Mouse (Mus musculus) ES-CJ7 (cell line): ENCODE results near the gene Zic1.

Experiments used
- DNase-seq: peaks from one replicate; pipeline ENCODE4 v3.0.0; 2011; ENCODE audit warnings: low read depth, low spot score

The Zic1 gene

DNA sequence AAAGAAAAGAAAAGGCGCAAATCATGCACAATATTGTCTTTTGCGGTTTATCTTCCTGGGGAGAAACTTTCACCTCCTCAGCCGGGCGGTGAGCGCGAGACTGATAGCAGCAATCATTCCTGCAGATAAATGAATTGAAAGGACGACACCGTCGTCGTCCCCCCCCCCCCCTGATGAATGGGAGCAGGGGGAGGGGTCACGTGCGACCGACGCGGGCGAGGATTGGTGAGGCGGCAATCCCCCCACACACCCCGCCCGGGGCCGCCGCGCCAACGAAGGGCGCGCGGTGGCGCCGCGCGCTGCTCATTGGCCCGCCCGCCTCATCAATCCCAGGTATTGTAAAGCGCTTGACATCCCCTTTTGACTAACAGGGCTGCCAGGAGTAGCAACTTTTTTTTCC, at the start of gene Zic1:
Gene Zic1, minus strand, starts transcription at position 147 of the 400 bp plus-strand sequence.
- DNase-seq, result peak; percentile 79

DNA sequence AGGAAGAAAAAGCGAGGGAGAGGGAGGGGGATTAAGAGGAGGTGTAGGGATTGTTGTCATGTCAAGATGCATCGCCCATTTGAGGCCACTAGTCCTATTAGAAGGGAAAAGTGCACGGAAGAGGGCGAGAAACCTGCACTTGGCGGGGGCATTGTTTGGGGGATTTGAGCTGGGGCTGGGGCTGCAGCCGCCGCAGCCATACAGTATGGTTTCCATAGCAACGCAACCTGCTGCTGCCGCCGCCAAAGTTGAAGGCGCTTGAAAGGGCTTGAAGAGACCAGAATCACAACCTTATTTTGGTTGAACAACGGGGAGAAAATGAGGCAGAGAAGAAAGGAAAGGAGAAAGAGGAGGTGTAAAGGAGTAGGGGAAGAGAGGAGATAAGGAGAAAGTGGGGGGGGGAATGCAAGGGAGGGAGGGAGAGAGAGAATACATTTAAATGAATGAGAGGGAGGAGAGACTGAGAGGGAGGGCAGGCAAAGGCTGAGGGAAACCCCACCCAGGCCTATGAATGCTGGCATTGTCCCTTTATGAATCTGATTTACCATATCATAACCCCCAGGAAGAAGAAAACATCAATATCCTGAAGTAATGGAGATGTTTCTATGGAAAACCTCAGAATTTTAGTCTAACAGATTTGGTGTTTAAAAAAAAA, 48.5 kb upstream of the Zic1 start:
- DNase-seq, result peak; percentile 47

DNA sequence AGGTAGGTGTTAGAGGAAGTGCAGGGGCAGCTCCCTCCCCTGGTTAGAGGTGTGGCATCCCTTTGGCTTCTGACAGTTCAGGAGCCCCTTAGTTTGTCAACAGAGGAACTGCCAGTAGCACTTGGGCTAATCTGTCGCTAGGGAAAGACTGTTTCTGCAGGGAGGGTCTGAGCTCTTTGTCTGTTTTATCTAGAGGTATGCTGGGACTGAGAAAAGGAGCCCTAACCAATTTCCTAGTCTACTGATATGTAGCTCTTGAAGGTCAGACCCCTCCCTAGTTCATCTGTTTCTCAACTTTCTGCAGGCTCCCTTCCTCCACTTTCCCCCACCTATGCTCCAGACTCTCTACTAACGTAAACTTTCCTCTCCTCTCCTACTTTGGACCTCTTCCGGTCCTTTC, 44.2 kb upstream of the Zic1 start:
- DNase-seq, result peak; percentile 65

DNA sequence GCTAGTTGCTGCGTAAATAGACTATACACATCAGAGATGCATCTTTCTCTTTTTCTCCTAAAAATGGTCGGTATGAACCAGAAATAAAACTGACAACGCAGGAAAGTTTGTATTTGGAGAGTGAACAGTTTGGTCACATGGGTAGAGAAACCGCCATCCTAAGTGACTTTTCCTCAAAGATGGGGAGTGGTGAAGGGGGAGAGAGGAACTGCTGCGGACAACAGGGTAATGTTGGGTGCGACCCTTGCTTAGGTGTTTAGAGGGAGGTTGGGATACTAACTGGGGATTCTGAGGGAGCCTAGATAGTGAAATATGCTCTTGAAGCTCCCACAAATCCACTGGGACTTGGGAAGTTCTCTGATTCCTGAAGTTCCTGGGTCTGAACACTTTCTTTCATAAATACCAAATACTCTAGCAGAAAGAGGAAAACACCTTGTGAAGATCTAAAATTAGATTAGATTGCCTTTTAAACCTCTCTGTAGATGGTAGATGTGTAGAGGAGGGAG, 40.7 kb upstream of the Zic1 start:
- DNase-seq, result peak; percentile 26

DNA sequence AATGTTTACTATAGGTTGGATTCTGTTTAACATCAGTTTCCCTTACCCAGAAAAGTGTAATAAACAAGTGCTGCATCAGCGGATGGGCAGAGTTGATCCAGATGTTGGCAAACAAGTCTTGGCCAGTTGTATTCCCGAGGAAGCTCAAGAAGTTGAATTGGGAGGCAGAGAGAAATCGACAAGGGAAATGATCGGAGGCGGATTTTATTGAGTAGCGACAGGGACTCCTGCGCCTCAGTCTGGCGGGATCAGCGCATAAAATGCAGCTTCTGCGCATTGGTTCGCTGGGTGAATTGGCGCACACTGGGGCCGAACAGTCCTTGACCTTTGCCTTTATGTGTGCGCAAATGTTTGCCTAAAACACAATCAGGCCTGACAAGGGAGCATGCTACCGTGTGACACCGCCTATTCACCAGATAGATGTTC, 40.2 kb upstream of the Zic1 start:
- peak; percentile 41 for DNase-seq

DNA sequence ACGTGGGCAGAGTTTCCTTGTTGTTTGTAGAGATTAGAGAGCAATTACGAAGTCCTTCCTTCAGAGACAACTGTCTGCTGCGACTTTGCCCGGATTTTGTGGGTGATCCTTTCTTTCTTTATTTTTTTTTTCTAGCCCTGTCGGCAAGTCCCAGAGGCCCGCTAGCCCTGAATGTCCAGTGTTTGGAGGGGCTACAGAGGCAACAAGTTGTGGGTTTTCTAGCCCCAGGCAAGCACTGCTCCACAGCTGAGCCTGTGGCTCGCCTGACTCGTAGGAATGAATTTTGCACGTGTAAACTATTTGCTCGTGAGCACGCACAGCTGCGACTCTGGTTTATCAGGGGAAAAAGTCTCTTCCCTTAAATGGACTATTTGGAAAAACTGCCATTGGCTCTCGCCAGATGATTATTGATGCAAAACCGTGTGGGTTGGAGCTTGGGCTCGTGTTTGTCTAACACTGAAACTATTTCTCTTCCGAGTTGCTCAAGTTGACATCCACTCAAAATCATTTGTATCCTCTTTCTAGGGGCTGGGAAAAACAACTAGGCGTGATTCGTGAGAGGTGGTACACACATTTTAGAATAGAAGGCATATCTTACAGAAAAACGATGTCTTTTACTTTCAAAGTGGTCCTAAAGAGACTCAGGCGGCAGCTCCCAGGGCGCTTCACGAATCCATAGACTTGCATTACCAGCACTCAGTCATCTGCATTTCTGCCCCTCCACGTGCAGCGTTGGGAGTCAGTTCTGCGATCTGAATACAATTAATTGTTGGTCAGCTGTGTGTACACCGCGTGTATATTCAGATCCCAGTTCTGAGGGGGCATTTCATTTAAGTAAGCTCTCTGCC, 39.5 kb upstream of the Zic1 start:
- DNase-seq, result peak; percentile 23

DNA sequence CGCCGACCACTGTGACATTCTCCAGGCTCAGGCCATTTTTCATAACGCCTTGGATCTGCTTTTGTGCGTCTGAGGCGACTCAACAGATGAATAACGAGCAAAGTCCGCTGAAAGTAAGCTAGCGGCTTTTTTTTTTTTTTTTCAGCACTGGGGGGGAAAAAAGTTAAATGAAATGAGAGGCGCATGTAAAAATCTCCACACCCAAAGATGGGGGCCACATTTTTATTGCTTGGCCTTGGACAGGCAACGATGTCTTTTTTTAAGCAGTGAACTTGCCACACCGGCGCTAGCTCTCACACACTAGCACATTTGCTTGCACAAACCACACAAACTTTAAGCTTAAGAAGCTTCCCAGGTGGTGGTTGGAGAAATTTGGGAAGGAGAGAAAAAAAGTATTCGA, 38.6 kb upstream of the Zic1 start:
- no peak for DNase-seq

DNA sequence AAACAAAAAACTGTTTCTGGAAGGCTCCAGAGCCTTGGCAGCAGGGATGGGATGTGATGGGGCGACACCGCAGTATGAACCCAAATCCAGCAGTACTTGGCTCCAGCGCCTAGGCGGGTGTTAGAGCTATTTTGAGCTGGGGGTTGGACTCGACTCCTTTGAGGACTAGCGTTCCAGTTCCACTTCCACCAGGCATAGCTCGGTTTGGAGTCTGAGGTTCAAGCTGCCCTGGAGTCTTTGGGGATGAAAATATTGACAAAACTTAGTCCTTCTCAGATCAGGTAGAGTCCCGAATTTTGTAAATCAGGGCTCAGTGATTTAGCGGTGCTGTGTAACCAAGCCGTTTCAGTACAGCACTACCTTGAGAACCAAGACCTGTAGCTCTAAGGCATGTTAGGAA, 35.9 kb upstream of the Zic1 start:
- no peak for DNase-seq

DNA sequence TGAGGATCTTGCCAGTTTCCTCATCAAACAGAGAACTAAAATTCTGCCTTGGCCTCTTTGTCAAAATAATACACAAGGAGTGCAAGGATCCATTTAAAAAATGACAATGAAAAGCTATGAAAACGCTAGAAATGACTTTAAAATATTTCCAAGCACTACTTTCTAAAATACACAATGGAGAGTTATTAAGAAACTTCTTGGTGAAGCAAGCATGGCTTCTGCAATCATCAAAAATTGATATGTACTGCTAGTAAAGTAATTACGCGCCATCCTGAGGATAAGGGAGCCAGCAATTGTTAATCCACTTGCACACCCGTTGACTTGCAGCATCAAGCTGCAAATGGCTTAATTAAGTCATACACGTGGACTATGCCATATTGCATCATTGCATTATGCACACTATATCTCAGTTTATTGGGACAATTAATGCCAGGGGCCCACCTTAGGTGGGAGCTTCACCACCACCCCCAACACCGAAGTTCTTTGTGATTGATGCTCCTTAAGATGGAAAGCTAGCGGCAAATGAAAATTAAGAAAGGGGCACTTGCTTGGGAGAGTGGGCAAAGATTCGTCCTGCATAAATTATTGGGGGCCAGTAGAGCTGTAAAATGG, 35.0 kb upstream of the Zic1 start:
- no peak for DNase-seq

DNA sequence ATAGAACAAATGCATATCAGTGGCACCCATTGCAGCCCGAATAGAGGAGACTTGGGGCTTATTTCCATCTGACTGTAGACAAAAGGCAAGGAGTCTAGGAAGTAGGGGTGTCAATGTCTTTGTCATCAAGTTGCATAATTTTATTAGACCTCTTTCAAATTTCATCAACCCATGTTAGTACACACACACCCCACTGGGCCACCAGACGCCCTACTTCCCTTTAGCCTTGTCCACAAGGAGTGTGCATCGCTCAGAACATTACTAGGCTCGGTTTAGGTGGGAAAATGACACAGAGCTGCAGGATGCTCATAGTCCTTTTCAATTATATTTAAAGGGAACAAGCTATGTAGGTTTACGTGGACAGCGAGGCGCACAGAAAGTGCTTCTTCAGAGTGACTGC, 34.4 kb upstream of the Zic1 start:
- no peak for DNase-seq

DNA sequence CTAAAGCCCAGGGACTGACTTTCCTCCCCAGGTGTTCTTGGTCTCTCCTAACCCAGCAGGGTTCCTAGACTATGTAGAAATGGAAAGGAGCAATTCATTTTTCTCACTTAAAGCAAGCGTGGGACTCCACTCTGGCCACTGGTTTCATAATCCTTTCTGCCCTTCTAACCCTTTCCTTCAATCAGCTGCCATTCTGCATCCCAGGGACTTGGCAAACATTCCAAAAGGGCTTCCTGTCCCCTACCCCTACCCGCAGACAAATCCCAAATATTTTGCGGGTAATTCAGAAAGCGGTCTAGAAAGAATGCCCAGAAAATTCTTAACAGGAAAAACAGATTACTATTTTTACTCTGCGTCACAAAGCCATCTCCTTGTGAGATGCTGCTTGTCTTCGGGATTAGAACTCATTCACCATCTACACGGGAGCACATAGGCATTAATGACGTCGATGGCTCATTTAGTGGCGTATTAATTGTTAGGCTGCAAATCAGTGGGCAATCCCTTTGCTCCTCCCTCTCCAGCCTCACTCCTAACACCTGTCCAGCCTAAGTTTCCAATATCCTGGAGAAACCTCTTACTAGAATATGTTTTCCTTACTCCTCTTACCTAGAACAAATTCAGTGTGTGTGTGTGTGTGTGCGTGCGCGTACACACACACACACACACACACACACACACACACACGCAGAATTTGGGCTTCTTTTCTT, 29.6 kb upstream of the Zic1 start:
- no peak for DNase-seq

DNA sequence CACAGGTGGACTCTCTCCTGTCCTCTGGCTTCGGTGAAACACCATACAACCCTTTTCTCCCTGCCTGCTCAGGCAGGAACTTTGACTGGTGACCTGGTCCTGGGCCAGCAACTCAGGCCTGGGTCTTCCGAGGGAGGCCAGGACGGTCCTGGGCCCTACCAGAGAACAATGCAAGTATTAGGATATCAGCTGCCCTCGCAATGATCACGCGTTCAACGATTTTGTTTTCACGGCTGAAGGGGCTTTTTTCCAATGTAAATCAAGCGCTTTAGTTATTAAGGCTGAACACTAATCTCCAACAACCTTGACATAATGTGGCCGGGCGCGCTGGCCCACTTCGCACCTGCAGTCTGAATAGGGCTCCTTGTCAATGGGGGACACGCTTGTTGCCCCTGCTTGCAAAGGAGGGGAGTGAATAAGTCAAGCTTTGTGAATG, 28.6 kb upstream of the Zic1 start:
- DNase-seq, result no peak

DNA sequence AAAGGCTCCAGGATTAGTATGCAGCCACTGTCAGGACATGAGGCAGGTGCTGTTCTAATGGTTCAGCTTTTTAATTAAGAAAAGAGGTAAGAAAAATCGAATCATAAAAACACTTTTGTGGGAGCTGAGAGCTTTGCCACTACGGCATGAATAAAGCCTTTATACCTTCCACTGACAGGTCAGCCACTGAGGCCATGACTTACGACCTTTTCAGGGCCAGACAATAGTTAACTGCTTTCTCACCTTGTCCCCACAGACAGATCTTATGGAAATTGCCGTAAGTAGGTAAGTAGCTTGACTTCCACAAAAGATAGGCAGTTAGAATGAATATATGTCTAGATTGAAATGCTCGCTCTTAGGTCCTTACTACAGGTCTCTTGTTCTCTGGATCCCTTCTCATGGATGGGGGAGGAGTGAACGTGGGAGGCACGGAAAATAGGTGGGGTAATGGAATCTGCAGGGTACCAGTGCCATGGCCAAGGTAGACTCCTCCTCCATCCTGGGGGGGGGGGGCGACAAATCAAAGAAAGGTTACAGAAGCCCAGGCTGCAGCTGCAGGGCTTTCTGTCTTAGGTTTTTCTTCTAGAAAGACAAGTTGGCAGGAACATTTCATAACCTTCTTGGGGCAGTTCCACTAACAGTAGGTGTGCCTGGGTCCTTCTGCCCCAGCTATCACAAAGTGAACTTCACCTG, 27.9 kb upstream of the Zic1 start:
- no peak for DNase-seq

DNA sequence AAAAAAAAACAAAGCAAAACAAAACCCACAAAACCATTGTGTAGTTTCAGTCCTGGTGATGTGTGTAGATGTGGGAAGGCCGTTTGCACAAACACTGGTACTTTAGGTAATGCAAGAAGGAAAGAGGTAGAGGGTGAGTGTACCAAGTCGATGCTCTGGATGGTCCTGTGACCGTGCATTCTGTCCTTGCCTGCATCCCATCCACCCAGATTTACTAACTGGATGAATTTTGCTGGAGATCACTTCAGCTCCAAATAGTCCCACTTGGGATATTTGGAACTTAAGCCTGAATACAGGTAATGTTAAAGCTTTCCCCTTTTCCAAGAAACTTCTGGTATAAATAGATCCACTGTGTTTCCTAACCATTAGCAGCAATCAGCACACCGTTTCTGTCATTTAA, 22.6 kb upstream of the Zic1 start:
- DNase-seq, result no peak

DNA sequence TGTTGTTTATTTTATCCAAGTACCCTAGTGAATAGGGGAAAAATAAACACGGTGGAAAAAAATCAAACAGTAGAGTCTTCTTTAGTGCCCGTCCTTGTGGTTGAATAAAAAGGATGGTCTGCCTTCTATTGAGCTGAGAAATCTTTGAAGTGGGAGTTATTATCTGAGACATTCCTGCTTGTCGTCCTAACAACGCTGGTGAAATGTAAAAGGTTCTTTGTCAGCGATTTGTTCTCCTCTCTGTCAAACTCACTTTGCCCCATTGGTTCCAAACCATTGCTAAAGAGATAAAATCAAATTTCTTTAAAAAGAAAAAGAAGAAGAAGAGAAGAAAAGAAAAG, 22.1 kb upstream of the Zic1 start:
- DNase-seq, result no peak

DNA sequence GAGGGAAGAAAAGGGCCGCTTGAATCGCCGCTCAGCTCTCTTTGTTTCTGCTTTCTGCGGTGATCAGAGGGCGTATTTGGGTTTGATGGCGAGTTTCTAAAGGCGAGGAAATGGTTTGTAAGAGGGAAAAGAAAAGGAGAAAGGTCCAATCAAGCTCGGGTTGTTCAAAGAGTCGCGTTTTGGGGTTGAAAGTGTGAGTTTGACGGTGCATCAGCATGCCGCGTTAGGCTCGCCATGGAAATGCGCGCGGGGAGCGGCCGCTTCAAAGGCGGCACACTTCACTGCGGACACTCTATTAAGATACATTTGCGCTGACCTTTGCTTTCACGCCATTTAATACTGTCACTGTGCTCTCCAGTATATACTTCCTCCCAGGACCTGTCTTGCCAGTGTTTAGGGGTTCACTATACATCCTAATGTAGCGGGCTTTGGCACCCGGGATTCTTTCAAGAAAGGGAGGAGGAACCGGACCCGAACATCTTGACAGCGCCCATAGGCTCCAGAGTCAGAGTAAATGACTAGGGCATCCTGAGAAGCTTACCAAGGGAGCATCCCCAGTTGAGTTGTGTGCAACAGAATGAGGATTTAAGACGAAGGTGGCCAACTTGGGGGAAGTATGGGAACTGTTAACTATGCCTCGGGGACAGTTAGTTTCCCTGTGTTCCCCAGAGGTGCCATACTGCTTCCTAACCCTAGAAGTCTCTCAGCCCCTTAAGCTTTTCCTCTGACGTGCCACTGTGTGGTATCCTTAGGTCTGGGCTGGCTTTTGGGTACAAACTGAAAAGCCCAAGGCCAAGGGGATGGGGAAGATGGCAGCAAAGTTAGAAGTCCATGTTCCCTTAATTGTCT, 21.5 kb upstream of the Zic1 start:
- DNase-seq, result peak; percentile 40

DNA sequence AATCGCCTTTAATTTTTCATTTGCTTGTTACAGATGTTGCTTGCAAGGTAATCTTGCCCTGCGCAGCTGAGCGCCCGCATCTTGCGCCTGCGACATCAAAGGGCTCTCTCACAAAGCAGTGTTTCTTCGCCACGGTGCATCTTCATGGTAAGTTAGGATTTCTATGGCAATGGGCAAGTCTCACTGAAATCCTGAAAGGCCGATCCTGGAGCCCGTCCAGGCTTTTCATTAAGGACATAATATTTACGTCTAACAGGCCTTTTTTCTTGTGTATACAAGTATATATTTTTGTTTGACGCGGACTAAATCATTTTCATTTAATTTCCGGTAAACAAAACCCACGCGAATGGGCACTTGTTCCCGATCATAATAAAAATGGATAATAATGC, 20.9 kb upstream of the Zic1 start:
- no peak for DNase-seq

DNA sequence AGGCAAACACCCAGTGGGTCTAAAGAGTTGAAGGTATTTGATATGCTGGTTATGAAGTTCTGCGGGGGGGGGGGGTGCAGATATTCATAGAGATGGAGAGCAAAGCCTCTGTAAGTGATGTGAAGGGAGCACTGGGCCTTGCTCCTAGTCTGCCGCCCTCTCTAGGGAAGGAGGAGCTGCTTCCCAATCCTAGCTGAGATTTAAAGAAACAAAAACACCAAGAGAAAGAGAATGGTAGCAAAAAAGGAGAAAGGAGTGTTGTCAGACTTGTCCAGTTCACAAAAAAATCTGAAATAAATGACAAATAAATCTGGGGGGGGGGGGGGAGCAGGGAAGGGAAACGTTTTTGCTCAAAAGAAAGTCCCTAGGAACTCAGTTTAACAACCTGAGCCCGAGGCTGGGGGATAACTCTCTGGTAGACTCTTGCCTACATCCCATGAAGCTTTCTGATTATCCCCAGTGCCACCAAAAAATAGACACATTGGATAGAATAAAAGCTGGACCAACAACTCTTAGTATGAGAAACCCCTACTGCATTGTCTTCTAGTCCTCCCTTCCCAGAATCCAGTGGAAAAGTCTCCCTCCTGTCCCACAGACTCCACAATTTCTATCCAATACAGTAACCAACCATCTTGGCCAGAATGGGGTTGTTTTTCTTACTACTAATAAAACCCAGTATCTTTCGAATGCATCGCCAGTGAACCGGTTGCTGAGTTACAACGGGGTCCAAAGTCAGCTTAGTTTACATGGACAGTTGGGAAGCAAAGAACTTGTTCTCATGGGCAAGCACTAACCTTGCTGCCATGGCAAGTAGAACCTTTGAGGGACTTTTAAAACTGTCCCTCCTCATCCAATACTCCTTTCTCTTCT, 20.2 kb upstream of the Zic1 start:
- DNase-seq, result no peak
